Mouse (Mus musculus) limb, embryonic 13.5 days (tissue): ENCODE measurements around the gene Ndufs1. TPM values are rescaled to one million over a fixed set of nuclear protein-coding genes. Genes with fewer than 3 reads are reported as not detected.

Source experiments
- ATAC-seq: fragments of 200-750 bp; cut with Nextera tagmentation; 2 replicates; pipeline ENCODE4 v1.8.0; 2017; ENCODE audit warnings: low read depth, moderate number of reproducible peaks, moderate TSS enrichment; ENCODE audit not compliant: low FRiP score
- H3K27ac ChIP-seq: fragments of 300-500 bp; sonication (generic); 2 replicates; pipeline ENCODE4 v1.5.1; 2015; ENCODE audit warnings: inconsistent platforms, mild to moderate bottlenecking, moderate library complexity
- H3K27me3 ChIP-seq: fragments of 300-500 bp; sonication (generic); 2 replicates; pipeline ENCODE4 v1.6.1; 2015; ENCODE audit warnings: mild to moderate bottlenecking, inconsistent platforms
- H3K36me3 ChIP-seq: fragments of 300-500 bp; sonication (generic); 2 replicates; pipeline ENCODE4 v1.6.1; 2015; ENCODE audit warnings: inconsistent platforms, mild to moderate bottlenecking, moderate library complexity
- H3K4me1 ChIP-seq: fragments of 300-500 bp; sonication (generic); 2 replicates; pipeline ENCODE4 v1.6.1; 2015; ENCODE audit warnings: inconsistent platforms
- H3K4me2 ChIP-seq: fragments of 300-500 bp; sonication (generic); replicated peaks from 2 replicates; pipeline ENCODE4 v1.6.1; 2015; ENCODE audit warnings: inconsistent platforms, mild to moderate bottlenecking, moderate library complexity
- H3K4me3 ChIP-seq: fragments of 300-500 bp; sonication (generic); 2 replicates; pipeline ENCODE4 v1.5.1; 2015; ENCODE audit warnings: moderate library complexity, mild to moderate bottlenecking, inconsistent platforms
- H3K9ac ChIP-seq: fragments of 300-500 bp; sonication (generic); 2 replicates; pipeline ENCODE4 v1.6.1; 2015; ENCODE audit warnings: mild to moderate bottlenecking, inconsistent platforms
- H3K9me3 ChIP-seq: fragments of 300-500 bp; sonication (generic); 2 replicates; pipeline ENCODE4 v1.6.1; 2016; ENCODE audit warnings: inconsistent platforms
- WGBS: fragments of 180-500 bp; shearing (Covaris S2); methylation state at CpG from one replicate; pipeline ENCODE4 v1.1.7; 2015; 5-methylcytosine and 5-hydroxymethylcytosine counted together
- polyA plus RNA-seq: library from polyadenylated mRNA; unstranded; fragments of >200 nt; fragmentation: Nextera tagmentation; extraction: Ambion mirVana; gene quantifications from 2 replicates; pipeline ENCODE4 v1.2.1, GENCODE M21; 2015

Gene Ndufs1
- polyA plus RNA-seq, 1 experiment from 2014 or later, result 131 TPM

- ATAC-seq, result peak; percentile 66; the same call in 1 of the 2 replicates
- peaks cover 13% of the 10 kb centered on the region for H3K36me3 ChIP-seq
- no peak overlapping the region for H3K27ac ChIP-seq
- peak overlapping the region; percentile 61 for H3K4me2 ChIP-seq
- H3K27me3 ChIP-seq, result no peaks in the 10 kb centered on the region
- peaks cover 11% of the 10 kb centered on the region; the same call in 1 of the 2 replicates for H3K4me1 ChIP-seq
- no peaks in the 10 kb centered on the region for H3K9me3 ChIP-seq
- peak overlapping the region; percentile 32 for H3K4me3 ChIP-seq
- WGBS, result 20% methylated on average over 18 of the region's 18 CpGs
- H3K9ac ChIP-seq, result peak overlapping the region; percentile 51; the same call in 1 of the 2 replicates
Observed at GRCm38 (mm10) chr1:63129857-63130690, 46.6 kb downstream of the Ndufs1 start.

DNA sequence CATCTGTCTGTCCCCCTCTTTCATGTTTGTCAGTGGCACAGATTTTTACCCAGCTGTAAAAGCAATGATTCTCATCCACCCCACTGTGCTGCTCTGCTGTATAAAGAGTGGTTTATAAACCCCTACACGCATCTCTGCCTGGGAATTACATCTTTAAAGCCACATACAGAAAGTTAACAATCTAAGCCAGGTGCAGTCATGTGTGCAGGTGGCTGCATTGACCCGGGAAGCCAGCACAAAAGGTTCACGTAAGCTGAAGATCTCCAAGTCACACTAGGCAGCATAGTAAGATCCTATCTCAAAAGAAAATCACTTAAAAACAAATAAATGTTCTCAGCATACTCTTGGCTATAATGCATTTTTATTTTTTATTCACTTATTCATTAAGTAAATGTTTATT is 47.4 kb downstream of the Ndufs1 start:
- Histone ChIP-seq H3K27ac (no peak overlapping the region), H3K9me3 (no peaks in the 10 kb centered on the region), H3K36me3 (peaks cover 18% of the 10 kb centered on the region), H3K27me3 (no peaks in the 10 kb centered on the region), H3K4me2 (peak overlapping the region; percentile 61), H3K4me3 (no peak overlapping the region), H3K9ac (no peak overlapping the region), H3K4me1 (peaks cover 11% of the 10 kb centered on the region; the same call in 1 of the 2 replicates)
- WGBS, result 42% methylated on average over 3 of the region's 3 CpGs
- ATAC-seq, result no peak

DNA sequence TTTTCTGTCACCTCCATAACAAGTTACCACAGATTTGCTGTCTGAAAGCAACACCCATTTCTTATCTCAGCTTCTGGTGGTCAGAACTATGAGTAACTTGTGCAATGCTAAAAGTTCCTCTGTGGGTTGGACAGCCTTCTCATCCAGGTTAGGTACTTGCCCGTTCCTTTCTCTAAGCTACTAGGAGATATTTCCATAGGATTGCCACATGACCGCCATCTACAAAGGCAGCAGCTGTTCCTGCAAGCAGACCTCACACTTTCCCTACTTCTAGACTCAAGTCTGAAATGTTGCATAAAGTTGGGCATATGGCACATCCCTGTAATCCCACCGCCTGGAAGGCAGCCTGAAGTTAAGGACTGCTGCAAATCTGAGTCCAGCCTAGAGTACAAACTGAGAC is 50.4 kb downstream of the Ndufs1 start:
- H3K4me2 ChIP-seq, result no peak overlapping the region
- peaks cover 42% of the 10 kb centered on the region for H3K36me3 ChIP-seq
- no peak overlapping the region for H3K9ac ChIP-seq
- H3K4me3 ChIP-seq, result no peak overlapping the region
- H3K27me3 ChIP-seq, result no peaks in the 10 kb centered on the region
- 95% methylated on average over 3 of the region's 3 CpGs for WGBS
- H3K27ac ChIP-seq, result no peak overlapping the region
- H3K4me1 ChIP-seq, result peaks cover 11% of the 10 kb centered on the region; the same call in 1 of the 2 replicates
- ATAC-seq, result no peak
- H3K9me3 ChIP-seq, result no peaks in the 10 kb centered on the region

DNA sequence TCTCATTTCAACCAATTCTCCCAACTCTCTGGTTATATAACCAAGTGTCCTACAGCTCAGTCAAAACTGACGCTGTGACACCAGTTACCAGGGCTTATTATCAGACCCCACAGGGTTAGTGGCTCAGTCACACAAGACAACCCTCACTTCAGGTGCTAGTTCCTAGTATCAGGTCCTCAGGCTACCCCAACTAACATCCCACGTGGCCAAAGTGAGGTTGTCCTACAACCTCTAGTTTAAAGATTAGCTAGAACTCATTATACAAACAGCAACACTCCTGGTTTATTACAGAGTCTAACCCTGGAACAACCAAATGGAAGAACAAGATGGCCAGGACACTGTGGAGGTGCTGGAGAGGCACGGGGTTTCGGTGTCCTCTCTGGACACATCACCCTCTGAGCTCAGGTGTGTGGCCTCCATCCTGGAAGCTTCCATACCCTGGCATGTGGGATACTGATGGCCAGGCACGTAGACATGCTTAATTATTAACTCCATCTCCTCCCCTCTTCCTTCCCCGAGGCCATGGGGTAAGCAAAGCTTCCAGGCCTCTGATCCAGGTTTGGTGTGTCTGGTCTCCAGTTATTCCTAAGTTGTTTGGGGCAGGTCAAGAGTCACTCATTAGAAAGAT is 52.7 kb downstream of the Ndufs1 start:
- H3K36me3 ChIP-seq, result peaks cover 62% of the 10 kb centered on the region
- WGBS, result 85% methylated on average over 6 of the region's 6 CpGs

DNA sequence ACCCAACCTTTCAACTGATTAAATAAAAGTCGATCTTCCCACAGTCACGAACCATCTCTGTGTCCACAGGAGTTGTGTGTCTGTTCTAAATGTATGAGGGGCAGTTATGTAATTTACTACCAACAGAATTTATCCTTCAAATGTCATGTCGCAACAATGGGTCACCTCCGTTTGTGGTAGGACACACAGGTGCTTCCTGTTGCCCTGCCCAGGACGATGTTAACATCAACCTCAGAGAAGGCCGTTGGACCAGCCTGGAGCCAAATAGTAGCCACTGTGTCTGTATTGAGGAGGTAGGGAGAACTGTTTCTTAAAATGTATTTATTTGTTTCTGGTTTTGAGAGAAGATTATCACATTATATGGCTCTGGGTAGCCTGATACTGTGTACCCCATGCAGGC is 54.6 kb downstream of the Ndufs1 start:
- peaks cover 67% of the 10 kb centered on the region for H3K36me3 ChIP-seq
- H3K4me2 ChIP-seq, result no peak overlapping the region
- no peaks in the 10 kb centered on the region for H3K4me1 ChIP-seq
- peaks cover 4% of the 10 kb centered on the region; the same call in 1 of the 2 replicates for H3K9me3 ChIP-seq
- no peak overlapping the region for H3K9ac ChIP-seq
- no peak overlapping the region for H3K27ac ChIP-seq
- no peak for ATAC-seq
- H3K4me3 ChIP-seq, result no peak overlapping the region
- H3K27me3 ChIP-seq, result no peaks in the 10 kb centered on the region
- WGBS, result 88% methylated on average over 6 of the region's 6 CpGs

More for the DNA sequence above, 52.7 kb downstream of the Ndufs1 start:
- H3K4me3 ChIP-seq, result no peak overlapping the region
- H3K4me1 ChIP-seq, result 0 out of 2 replicates have a peak, but pooled peaks cover under 1% of the 10 kb centered on the region
- H3K9me3 ChIP-seq, result peaks cover 4% of the 10 kb centered on the region; the same call in 1 of the 2 replicates
- no peak for ATAC-seq
- no peaks in the 10 kb centered on the region for H3K27me3 ChIP-seq
- H3K27ac ChIP-seq, result no peak overlapping the region
- no peak overlapping the region for H3K9ac ChIP-seq
- H3K4me2 ChIP-seq, result no peak overlapping the region

GRCm38 (mm10) chr1:63120382-63120781 is 56.3 kb downstream of the Ndufs1 start:
- Histone ChIP-seq H3K36me3 (peaks cover 65% of the 10 kb centered on the region), H3K9me3 (peaks cover 4% of the 10 kb centered on the region; the same call in 1 of the 2 replicates), H3K27me3 (no peaks in the 10 kb centered on the region), H3K27ac (no peak overlapping the region), H3K4me3 (no peak overlapping the region), H3K9ac (no peak overlapping the region), H3K4me2 (no peak overlapping the region), H3K4me1 (peaks cover 16% of the 10 kb centered on the region)
- 97% methylated on average over 2 of the region's 2 CpGs for WGBS
- ATAC-seq, result no peak

DNA sequence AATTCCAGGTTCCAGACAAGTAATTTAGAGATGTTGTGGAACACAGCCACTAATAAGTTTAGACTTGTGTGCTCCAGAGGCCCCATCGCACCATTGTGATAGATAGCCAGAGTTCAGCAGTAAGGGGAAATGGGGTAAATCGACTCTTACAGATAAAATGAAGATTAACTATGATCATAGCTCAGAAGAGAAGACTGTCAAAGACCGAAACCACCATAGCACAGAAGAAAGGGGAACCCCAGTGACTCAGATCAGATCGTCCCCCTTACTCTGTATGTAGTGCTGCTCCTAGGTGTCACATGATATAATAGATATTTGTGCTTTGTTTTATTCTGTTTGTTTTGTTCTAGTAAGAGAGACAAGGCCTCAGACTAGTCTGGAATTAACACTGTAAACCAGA is 57.0 kb downstream of the Ndufs1 start:
- WGBS, result 93% methylated on average over 4 of the region's 4 CpGs
- Histone ChIP-seq H3K4me2 (no peak overlapping the region), H3K27me3 (no peaks in the 10 kb centered on the region), H3K36me3 (peaks cover 61% of the 10 kb centered on the region), H3K9me3 (peaks cover 4% of the 10 kb centered on the region; the same call in 1 of the 2 replicates), H3K4me3 (no peak overlapping the region), H3K9ac (no peak overlapping the region), H3K27ac (no peak overlapping the region), H3K4me1 (peaks cover 19% of the 10 kb centered on the region)
- no peak for ATAC-seq

- H3K4me1 ChIP-seq, result peaks cover 33% of the 10 kb centered on the region
- H3K4me3 ChIP-seq, result peak overlapping the region; percentile 92
- no peaks in the 10 kb centered on the region for H3K9me3 ChIP-seq
- peak overlapping the region; percentile 88 for H3K4me2 ChIP-seq
- peaks cover 27% of the 10 kb centered on the region for H3K36me3 ChIP-seq
- H3K27me3 ChIP-seq, result no peaks in the 10 kb centered on the region
- H3K27ac ChIP-seq, result peak overlapping the region; percentile 100; the same call in 1 of the 2 replicates
- WGBS, result 43% methylated on average over 3 of the region's 3 CpGs
- peak overlapping the region; percentile 100 for H3K9ac ChIP-seq
- no peak for ATAC-seq
Observed at GRCm38 (mm10) chr1:63115540-63115939, 61.1 kb downstream of the Ndufs1 start.

DNA sequence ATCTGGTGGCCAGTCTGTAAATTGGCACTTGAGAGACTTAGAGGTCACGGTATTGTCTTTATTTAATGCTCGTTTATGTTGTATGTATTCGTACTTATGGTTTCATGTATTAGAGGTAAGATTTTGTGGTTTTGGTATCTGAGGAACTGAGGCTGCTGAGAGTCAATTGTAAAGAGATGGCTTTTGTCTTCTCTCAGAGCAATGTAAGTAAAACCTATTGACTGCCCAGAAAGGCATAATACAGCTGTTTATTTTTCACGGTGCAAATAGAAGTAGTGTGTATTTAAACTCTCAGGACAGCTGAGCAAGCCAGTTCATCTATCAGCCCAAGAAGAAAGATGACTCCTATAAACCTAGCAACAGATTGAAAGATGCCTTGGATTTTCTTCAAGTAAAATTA is 61.5 kb downstream of the Ndufs1 start:
- H3K4me3 ChIP-seq, result peak overlapping the region; percentile 92
- H3K27me3 ChIP-seq, result no peaks in the 10 kb centered on the region
- no peak for ATAC-seq
- peak overlapping the region; percentile 100 for H3K9ac ChIP-seq
- 33% methylated on average over 4 of the region's 4 CpGs for WGBS
- H3K9me3 ChIP-seq, result no peaks in the 10 kb centered on the region
- H3K4me1 ChIP-seq, result peaks cover 37% of the 10 kb centered on the region
- peak overlapping the region; percentile 100 for H3K27ac ChIP-seq
- peaks cover 22% of the 10 kb centered on the region for H3K36me3 ChIP-seq
- peak overlapping the region; percentile 88 for H3K4me2 ChIP-seq

DNA sequence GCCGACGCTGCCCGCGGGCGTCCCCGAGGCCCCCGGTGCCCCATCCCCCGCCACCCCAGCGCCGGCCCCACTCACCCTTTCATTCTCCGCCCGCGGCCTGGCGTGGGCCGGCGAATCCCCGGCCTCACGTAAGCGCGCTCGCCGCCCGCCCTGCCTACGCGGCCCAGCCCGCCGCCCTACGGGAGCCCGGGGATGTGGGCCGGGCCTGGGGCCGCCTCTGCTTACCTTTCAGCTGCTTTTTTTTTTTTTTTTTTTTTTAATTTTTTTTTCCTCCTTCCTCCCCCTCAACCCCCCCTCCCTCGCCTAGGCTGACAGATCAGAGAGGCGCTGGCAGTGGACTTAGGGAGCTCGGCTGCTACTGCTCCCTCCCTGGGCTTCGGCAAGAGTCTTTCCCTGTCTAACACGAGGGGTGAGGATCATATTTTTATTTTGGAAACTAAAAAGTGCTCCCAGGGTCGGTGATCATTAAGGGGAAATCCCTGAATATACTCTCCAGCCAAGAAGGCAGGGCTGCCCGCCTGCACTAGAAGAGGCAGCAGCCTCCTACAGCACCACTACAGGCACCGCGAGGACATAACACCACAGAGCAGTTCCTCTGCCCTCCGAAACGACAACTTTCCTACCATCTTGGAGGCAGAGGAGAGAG is 62.4 kb downstream of the Ndufs1 start, which contains the start of gene Ino80d:
Gene Ino80d (minus strand): TSS at position 532 of the 646 bp plus-strand sequence.
- ATAC-seq, result peak; percentile 92
- Histone ChIP-seq H3K9ac (peak within 1 kb of the TSS; percentile 100), H3K36me3 (peaks cover 15% of the 10 kb centered on the region), H3K4me2 (peak within 1 kb of the TSS; percentile 88), H3K27me3 (no peaks in the 10 kb centered on the region), H3K4me3 (peak within 1 kb of the TSS; percentile 92), H3K9me3 (no peaks in the 10 kb centered on the region), H3K27ac (peak within 1 kb of the TSS; percentile 100), H3K4me1 (peaks cover 40% of the 10 kb centered on the region)
- WGBS, result 0% methylated on average over 36 of the region's 42 CpGs

GRCm38 (mm10) chr1:63113274-63114135 is 63.1 kb downstream of the Ndufs1 start:
- Histone ChIP-seq H3K27ac (peak overlapping the region; percentile 100), H3K27me3 (no peaks in the 10 kb centered on the region), H3K4me1 (peaks cover 40% of the 10 kb centered on the region), H3K9ac (peak overlapping the region; percentile 100), H3K4me3 (peak overlapping the region; percentile 92), H3K9me3 (no peaks in the 10 kb centered on the region), H3K36me3 (peaks cover 13% of the 10 kb centered on the region), H3K4me2 (peak overlapping the region; percentile 88)
- ATAC-seq, result peak; percentile 34
- under 1% methylated on average over 67 of the region's 92 CpGs for WGBS
